Mouse (Mus musculus) adrenal gland, postnatal 25 days (tissue): ENCODE measurements at regions not wholly inside any gene's neighbourhood (a gene's known extent, or its start where the extent isn't known, plus 50 kb on each side); places are given as distances from the start of the nearest gene placed in this dataset.
A peak's percentile ranks its signal among the peaks of the same experiment; 100 is the strongest.

Experiments used
- DNase-seq: peaks from one replicate; pipeline ENCODE4 v3.0.0; 2021; ENCODE audit warnings: mixed read lengths

DNA sequence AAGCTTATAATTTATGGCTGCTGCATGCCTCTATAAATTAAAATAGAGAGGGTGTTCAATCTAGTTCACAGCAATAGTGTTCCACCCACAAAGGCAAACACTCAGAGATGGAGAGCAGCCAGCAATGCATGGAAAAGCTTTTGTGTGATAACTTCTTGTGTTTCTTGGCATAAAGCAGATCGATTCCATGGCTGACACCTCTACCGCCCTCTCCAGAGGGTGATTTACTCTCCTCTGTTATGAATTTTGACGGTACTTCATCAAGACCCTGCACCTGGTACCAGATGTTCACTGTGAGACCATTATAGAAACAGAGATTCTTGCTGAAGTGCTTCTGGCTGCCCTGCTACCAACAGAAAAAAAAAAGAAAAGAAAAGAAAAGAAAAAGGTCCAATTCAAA is 54.1 kb upstream of the Btc start:
- DNase-seq, result no peak

DNA sequence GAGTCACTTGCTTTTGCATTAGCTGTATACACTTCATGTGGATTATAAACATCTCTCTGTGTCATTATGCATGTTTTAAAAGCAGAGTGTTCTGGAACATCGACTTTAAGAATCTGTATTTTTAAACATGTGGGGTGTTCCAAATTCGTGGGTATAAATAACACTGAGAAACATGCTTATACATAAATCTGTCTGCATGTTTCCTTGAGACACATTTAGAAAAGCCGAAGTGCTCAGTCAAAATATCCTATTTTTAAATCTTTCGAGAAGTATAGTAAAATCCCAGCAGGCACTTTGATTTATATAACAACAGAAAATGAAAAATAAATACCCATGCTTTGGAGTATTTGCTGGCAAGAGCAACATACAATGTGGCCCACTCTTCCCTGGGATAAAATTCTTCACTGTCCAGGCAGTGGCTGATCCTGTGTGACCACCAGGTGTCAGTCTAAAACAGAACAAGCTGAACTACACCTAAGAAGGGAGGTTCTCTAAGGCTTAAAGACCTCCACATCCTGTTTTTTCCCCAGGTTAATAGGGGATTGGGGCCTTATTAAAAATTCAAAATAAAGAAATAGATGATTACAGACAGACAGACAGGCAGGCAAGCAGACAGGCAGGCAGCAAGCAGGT is 52.4 kb upstream of the Parm1 start:
- peak; percentile 4 for DNase-seq
